Mouse (Mus musculus): Measurements from ENCODE around the gene Cbfa2t2. TPM values are rescaled to one million over a fixed set of nuclear protein-coding genes. Genes with fewer than 3 reads are reported as not detected.

Gene Cbfa2t2
- total and polyA plus RNA-seq, 2 experiments = 4.3 to 7.3 TPM

- Histone ChIP-seq H3K4me1 (ENCODE audit: control insufficient read depth, insufficient read depth, low read length) (peaks cover 8% of the 10 kb centered on the region), H3K27me3 (ENCODE audit: control insufficient read depth, insufficient read depth, low read length) (peaks cover 2% of the 10 kb centered on the region; the same call in 1 of the 2 replicates), H3K27ac (replicated peaks; ENCODE audit: insufficient read depth, low read depth, low read length) (no peak overlapping the region), H3K4me3 (ENCODE audit: insufficient read depth, low read depth, low read length) (no peak overlapping the region), H3K9ac (ENCODE audit: low read depth, low read length) (no peak overlapping the region), H3K79me2 (ENCODE audit: control insufficient read depth, insufficient read depth, low read length) (no peaks in the 10 kb centered on the region), H3K36me3 (ENCODE audit: control insufficient read depth, insufficient read depth, low read length) (no peaks in the 10 kb centered on the region)
- DNase-seq (ENCODE audit: extremely low read depth, low read depth, low spot score) = no peak
- no peak for TF ChIP-seq POLR2A (IDR thresholded peaks at IDR 0.05; ENCODE audit: extremely low read depth, insufficient read depth, low read length)
- no peak for TF ChIP-seq CTCF (IDR thresholded peaks at IDR 0.05; ENCODE audit: low read depth, low read length)
- WGBS = 85% methylated on average over 6 of the region's 6 CpGs
These were observed 119.0 kb downstream of the Cbfa2t2 start for GRCm38 (mm10) chr2:154555235-154555634.

- Histone ChIP-seq H3K36me3 (ENCODE audit: control insufficient read depth, insufficient read depth, low read length) (no peaks in the 10 kb centered on the region), H3K27ac (replicated peaks; ENCODE audit: insufficient read depth, low read depth, low read length) (no peak overlapping the region), H3K79me2 (ENCODE audit: control insufficient read depth, insufficient read depth, low read length) (no peaks in the 10 kb centered on the region), H3K9ac (ENCODE audit: low read depth, low read length) (no peak overlapping the region), H3K4me3 (ENCODE audit: insufficient read depth, low read depth, low read length) (no peak overlapping the region), H3K4me1 (ENCODE audit: control insufficient read depth, insufficient read depth, low read length) (peaks cover 6% of the 10 kb centered on the region), H3K27me3 (ENCODE audit: control insufficient read depth, insufficient read depth, low read length) (no peaks in the 10 kb centered on the region)
- no peak for TF ChIP-seq CTCF (IDR thresholded peaks at IDR 0.05; ENCODE audit: low read depth, low read length)
- 47% methylated on average over 5 of the region's 5 CpGs for WGBS
- DNase-seq (ENCODE audit: extremely low read depth, low read depth, low spot score) = no peak
These were observed 121.0 kb downstream of the Cbfa2t2 start for GRCm38 (mm10) chr2:154557184-154557832.

GRCm38 (mm10) chr2:154558264-154559039 is 122.2 kb downstream of the Cbfa2t2 start, which contains the start of gene Necab3:
Gene Necab3, minus strand, starts transcription at chr2:154558890.
- Histone ChIP-seq H3K9ac (ENCODE audit: low read depth, low read length) (peak within 1 kb of the TSS; percentile 41; the same call in 1 of the 2 replicates), H3K36me3 (ENCODE audit: control insufficient read depth, insufficient read depth, low read length) (no peaks in the 10 kb centered on the region), H3K79me2 (ENCODE audit: control insufficient read depth, insufficient read depth, low read length) (no peaks in the 10 kb centered on the region), H3K27me3 (ENCODE audit: control insufficient read depth, insufficient read depth, low read length) (no peaks in the 10 kb centered on the region), H3K4me3 (ENCODE audit: insufficient read depth, low read depth, low read length) (peak within 1 kb of the TSS; percentile 40; the same call in 1 of the 2 replicates), H3K27ac (replicated peaks; ENCODE audit: insufficient read depth, low read depth, low read length) (no peak within 1 kb of the TSS), H3K4me1 (ENCODE audit: control insufficient read depth, insufficient read depth, low read length) (peaks cover 2% of the 10 kb centered on the region; the same call in 1 of the 2 replicates)
- TF ChIP-seq CTCF (IDR thresholded peaks at IDR 0.05; ENCODE audit: low read depth, low read length) = no peak
- no peak for TF ChIP-seq POLR2A (IDR thresholded peaks at IDR 0.05; ENCODE audit: extremely low read depth, insufficient read depth, low read length)
- 17% methylated on average over 34 of the region's 34 CpGs for WGBS
- peak; percentile 29 for DNase-seq (ENCODE audit: extremely low read depth, low read depth, low spot score)

- no peaks in the 10 kb centered on the region for H3K79me2 ChIP-seq (ENCODE audit: control insufficient read depth, insufficient read depth, low read length)
- WGBS = 95% methylated on average over 22 of the region's 22 CpGs
- peaks cover 2% of the 10 kb centered on the region; the same call in 1 of the 2 replicates for H3K4me1 ChIP-seq (ENCODE audit: control insufficient read depth, insufficient read depth, low read length)
- TF ChIP-seq POLR2A (IDR thresholded peaks at IDR 0.05; ENCODE audit: extremely low read depth, insufficient read depth, low read length) (no peak), CTCF (IDR thresholded peaks at IDR 0.05; ENCODE audit: low read depth, low read length) (no peak)
- H3K27ac ChIP-seq (replicated peaks; ENCODE audit: insufficient read depth, low read depth, low read length) = no peak overlapping the region
- H3K4me3 ChIP-seq (ENCODE audit: insufficient read depth, low read depth, low read length) = no peak overlapping the region
- no peaks in the 10 kb centered on the region for H3K27me3 ChIP-seq (ENCODE audit: control insufficient read depth, insufficient read depth, low read length)
- DNase-seq (ENCODE audit: extremely low read depth, low read depth, low spot score) = no peak
- no peak overlapping the region for H3K9ac ChIP-seq (ENCODE audit: low read depth, low read length)
- H3K36me3 ChIP-seq (ENCODE audit: control insufficient read depth, insufficient read depth, low read length) = no peaks in the 10 kb centered on the region
These were observed 127.4 kb downstream of the Cbfa2t2 start for GRCm38 (mm10) chr2:154563612-154564170.

GRCm38 (mm10) chr2:154565562-154565961 is 129.3 kb downstream of the Cbfa2t2 start:
- no peaks in the 10 kb centered on the region for H3K36me3 ChIP-seq (ENCODE audit: control insufficient read depth, insufficient read depth, low read length)
- no peak overlapping the region for H3K9ac ChIP-seq (ENCODE audit: low read depth, low read length)
- H3K79me2 ChIP-seq (ENCODE audit: control insufficient read depth, insufficient read depth, low read length) = no peaks in the 10 kb centered on the region
- H3K4me1 ChIP-seq (ENCODE audit: control insufficient read depth, insufficient read depth, low read length) = peaks cover 2% of the 10 kb centered on the region; the same call in 1 of the 2 replicates
- no peak for DNase-seq (ENCODE audit: extremely low read depth, low read depth, low spot score)
- no peaks in the 10 kb centered on the region for H3K27me3 ChIP-seq (ENCODE audit: control insufficient read depth, insufficient read depth, low read length)
- no peak for TF ChIP-seq CTCF (IDR thresholded peaks at IDR 0.05; ENCODE audit: low read depth, low read length)
- no peak for TF ChIP-seq POLR2A (IDR thresholded peaks at IDR 0.05; ENCODE audit: extremely low read depth, insufficient read depth, low read length)
- no peak overlapping the region for H3K27ac ChIP-seq (replicated peaks; ENCODE audit: insufficient read depth, low read depth, low read length)
- H3K4me3 ChIP-seq (ENCODE audit: insufficient read depth, low read depth, low read length) = no peak overlapping the region
- 96% methylated on average over 3 of the region's 3 CpGs for WGBS

Measured in liver, adult 2 months (tissue).